Mouse (Mus musculus) cerebellum, adult 8-10 months (tissue): ENCODE data around the gene Nemp1.

Experiments
- DNase-seq: peaks from one replicate; pipeline ENCODE4 v3.0.0; 2022

Gene Nemp1

DNA sequence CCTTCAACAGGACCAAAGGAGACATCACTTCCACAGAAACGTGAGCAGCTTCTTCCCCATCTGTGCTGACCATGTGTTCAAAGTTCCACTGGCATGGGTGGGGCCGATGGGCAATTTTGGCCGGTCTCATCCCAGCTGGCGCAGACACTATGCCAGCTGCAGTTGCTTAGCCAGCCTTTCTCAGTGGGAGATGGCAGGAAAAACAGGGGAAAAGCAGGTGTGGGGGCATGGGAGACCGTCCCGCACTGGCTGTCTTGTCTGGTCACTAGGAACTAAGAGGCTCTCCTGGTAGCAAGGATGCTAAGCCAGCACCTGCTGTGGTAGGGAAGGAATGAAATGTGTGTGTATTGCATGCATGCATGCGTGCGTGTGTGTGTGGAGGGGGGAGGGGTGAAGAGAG lies 61.7 kb downstream of the Nemp1 start:
- no peak for DNase-seq

DNA sequence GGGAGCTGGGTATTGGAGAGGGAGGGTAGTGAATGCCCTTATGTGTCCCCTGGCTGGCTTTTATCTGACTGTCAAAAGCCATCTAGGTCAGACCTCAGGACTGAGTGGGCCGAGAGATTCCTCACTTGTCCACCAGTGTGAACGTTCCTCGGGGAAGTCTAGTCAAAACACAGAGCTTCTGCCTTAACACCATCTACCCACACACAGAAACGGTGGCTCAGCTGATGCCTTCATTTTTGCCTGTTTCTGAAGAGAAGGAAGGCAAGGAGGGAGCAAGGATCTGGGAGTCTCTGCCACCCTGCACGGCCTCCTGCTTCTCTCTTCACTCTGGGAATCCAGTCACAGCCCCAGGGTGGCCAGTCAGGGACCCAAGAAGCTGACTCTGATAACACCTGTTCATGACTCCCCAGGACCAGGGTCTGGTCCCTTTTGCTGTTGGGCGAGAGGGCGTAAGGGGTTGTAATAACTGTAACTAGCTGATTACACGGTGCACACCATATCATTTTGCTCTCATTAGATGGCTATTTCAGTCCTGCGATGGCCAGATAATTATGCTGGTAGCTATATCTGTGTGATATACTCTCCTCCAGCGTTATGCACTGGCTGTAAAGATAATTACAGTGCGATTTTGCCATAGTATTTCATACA lies 63.7 kb downstream of the Nemp1 start:
- DNase-seq, result no peak

DNA sequence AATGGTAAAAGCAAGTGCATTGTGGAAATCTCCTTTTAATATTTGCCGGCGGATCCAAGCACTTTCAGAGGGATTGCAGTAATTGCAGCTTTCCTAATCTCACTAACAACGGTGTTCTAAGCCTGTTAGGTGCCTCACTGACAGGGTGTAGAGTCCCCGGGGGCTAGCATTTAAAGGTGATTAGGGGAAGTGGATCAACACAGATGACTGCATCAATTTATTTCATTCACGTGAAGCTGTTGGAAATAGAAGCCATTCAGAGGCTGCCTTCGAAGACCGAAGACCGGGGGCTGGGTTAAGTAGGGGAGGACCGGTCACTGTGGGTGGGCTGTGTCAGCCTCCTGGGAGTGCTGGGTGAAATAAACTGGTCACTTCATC lies 64.2 kb downstream of the Nemp1 start:
- DNase-seq, result no peak

DNA sequence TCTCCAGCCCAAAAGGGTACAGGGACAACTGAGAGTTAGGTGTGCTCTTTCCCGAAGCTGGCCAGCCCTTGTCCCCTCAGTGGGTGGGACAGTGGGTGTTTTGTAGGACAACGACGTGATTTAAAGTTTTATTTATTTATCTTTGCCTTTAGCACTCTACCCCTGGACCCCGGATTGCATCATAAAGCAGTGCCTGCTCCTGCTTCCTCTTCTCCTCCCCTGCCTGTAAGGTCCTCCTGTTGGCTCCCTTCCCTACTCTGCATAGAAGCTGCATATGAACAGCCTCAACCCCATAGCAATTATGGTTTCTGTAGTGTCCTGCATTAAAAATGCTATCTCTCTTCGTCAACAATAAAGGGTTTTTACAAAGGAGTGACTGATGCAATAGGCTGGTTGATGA lies 64.7 kb downstream of the Nemp1 start:
- DNase-seq, result no peak

DNA sequence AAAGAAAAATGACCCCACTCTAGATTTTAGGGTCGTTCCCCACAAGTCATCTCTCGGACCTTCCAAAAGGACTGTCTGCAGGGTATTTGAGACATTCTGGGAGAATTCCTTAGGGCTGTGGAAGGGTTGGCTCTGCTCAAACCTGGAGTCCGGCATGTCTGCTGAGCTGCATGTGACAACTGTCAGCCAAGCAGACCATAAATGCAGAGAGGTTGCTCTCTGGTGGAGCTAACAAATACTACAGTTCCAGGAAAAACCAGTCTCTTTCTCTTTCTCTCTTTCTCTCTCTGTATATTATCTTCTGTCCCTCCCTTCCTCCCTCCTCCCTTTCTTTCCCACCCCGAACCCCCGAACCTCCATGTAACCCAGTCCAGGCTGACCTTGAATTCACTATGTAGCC lies 67.7 kb downstream of the Nemp1 start:
- no peak for DNase-seq

DNA sequence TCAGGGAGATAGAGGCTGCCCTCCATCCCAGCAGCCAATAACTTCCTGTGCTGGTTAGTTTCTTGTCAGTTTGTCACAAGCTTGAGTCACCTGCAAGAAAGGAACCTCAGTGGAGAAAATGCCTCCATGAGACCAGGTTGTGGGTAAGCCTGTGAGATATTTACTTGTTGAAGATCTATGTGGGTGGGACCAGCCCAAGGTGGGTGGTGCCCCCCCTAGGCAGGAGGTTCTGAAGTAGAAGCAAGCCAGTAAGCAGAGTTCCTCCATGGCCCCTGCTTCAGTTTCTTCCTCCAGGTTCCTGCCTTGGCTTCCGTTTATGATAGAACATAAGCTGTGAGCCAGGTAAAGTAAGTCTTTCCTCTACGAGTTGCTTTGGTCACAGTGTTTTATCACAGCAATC lies 69.6 kb downstream of the Nemp1 start:
- DNase-seq, result no peak

DNA sequence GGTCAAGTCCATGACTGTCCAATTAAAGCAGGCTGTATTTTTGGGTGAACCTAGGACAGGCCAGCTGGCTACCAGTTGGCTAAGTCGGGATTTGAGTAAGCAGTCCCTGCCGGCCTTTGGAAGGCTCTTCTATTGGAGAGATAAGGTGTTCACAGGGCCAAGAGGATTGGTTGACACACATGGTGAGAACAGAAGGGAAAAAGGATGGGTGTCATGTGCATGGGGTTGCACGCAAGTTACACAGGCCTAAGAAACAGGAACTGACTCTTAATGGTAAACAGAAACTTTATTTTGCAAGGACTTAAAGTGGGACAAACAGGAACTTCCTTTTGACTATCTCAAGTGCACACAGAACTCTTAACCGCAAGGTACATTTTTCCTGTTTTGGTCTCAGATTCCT lies 70.2 kb downstream of the Nemp1 start:
- no peak for DNase-seq

DNA sequence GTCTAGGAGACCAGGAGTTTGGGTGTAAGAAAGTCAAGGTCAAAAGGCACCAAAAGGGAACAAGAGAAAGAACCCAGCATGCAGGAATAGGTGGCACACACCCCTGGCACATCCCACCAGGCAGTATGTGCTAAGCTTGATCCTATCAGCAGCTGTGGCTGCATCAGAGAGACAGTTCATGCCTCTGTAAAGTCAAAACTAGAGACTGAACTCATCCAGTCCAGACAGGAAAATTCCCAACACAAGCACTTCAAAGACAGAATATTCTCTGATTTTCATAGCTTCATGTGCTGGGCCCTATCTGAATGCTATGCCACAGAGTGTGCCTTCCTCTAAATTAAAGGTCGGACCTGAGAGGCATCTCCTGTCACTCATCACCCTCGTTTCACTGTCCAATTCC lies 70.9 kb downstream of the Nemp1 start:
- DNase-seq, result no peak

DNA sequence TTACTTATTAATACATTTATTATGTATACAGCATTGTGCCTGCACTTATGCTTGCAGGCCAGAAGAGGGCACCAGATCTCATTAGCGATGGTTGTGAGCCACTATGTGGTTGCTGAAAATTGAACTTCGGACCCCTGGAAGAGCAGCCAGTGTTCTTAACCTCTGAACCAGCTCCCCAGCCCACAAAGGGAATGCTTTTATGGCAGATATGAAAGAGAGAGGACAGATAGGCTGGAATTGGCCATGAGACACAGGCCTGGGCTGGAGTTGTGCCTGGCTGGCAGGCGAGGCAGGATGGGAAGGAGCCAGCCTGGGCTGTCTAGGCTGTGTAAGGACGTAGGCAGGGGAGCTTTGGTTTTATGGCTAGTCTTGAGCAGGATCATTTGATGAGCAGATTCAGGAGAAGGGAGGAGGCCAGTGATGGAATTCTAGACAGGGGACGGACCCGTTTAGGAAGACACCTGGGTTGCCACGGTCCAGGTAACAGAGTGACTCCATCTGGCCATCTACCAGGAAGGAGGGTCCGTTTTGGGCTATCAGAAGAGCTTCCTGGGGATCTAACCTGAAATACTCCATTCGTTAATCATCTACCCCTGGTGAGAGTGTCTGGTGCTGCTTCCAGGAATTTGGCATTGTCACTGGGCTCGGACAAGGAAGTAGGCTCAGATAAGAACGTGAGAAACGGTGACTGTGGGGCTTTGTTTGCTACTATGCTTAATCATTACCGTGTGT lies 71.6 kb downstream of the Nemp1 start:
- peak; percentile 28 for DNase-seq

DNA sequence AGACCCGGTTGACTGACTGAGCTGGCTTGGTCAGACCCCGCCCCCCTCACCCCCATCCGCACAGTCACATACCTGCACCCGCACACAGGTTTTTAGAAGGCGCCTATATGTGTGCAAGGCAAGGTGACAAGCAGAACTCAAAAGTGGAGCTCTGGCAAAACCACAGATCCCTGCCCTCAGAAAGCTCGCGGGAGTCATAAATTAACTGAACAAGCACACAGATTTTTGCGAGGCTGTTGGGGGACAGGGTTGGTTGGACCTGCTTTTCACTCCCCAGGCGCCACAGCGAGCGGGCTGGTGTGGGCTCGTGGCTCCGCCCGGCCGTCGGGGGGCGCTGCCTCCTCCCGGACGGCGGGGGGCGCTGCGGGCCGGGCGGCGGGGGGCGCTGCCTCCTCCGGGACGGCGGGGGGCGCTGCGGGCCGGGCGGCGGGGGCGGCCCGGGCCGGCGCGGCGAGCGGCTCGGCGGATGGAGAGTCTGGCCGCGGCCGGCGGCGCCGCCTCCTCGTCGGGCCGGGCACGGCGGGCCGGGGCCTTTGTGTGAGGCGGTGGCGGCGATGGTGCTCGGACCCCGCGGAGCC lies 72.5 kb downstream of the Nemp1 start, which contains the start of gene Zbtb39:
TSS of gene Zbtb39 (plus strand) at position 456 of the 578 bp plus-strand sequence.
- DNase-seq, result peak; percentile 67

DNA sequence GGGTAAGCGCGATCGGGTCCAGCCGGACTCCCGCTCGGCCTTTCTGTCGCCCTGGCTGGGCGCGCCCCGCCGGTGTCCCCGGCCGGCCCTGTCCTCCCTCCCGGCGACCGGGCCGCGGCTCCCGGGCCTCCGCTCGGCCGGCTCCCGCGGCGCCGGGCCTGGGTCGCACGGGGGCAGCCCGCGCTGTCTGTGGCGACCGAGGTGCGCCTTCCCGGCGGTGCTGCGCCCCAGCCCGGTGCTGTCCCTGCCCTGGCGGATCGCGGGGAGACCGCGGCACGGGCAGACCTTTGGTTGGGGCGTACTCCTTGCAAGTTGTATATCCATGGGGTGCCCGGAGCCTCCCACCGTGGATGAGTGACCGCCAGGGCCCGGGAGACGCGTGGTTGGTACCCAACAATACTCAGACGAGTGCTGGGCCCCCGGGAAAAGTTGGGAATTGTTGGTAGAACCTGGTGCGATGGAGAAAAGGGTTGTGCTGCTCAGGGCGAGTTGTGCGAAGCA lies 73.0 kb downstream of the Nemp1 start:
- DNase-seq, result no peak

DNA sequence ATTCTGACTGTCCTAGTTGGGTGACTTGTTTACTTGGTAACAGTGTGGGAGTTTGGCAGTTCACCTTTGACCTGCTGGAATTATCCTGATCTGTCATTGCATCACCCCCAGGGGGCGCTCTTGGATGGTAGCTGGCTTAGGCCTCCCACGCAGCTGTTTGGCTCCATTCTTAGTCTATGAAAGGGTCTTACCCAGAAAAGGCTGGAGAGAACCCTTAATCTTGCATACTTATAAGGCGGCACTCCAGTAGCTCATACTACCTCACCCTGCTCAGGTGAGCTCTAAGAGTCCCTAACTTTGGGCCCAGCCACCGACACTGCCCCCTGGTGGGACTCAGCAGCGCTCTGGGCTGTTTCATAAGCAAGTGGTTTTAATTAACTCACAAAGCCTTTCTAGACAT lies 78.0 kb downstream of the Nemp1 start:
- peak; percentile 27 for DNase-seq

DNA sequence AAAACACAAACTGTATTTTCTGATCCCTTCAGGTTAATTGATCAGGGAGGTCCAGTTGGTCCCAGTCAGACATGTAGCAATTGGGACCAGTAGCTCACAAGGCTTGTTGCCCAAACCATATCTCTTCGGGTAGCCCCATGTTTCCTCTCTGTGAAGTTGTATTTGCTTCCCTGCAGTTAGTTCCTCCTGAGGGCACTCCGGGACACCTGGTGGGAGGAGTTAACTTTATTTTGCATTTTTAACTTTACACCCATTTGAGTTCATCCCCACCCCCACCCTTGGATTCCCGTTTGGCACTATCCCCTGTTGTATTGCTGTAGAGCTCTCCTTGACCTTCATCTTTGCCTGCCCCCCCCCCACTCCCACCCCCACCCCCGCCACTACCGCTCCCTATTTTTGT lies 79.2 kb downstream of the Nemp1 start:
- DNase-seq, result no peak

DNA sequence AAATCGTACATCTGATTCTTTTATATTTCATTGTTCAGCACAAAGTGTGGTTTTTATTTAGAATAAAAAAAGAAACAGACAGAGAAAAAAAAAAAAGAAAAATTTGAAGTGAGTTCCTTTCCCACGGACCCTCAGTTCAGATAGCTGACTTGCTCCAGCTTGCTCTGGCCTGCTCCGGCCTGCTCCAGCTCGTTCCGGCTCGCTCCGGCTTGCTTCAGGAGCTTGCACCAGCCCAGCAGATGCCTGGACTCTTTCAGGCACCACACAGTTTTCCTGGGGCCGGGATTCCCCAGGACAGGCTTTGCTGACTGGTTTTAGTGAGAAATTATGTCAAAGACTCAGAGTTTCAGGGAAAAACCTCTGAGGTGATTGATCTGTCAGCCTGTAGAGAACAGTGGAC lies 80.6 kb downstream of the Nemp1 start:
- DNase-seq, result no peak

DNA sequence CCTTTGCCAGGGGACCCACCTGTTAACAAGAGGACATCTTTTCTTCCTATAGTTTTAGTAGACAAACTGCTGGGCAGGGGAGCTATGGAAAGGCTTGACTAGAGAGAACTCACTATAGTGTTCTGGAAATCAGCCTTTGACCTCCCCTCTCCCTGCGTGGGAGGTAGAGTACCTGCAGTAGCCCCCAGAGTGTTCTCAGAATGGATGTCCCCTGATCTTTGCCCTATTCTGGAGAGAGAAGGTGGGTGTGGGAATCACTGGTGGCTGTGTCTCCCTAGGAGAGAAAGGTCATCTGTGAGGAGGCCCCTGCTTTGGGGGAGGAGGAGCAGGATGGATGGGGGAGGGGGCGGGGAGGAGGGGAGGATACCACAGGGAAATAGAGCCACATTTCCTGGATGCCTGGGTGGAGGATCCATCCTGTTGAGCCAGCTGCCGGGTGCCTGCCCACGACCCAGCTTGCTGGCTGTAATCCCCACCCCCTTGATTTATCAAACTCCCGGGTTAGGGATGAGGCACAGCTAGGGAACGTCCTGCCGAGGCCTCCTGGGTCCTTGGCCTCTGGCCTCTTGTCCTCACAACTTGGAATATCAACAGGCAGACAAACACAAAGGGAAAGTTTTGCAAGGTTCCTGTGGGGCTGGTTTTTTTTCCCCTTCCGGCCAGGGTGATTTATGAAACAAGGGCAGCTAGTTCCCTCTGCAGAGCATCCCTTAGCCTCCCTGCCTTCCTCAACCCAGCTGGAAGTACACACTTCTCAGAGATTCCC lies 82.3 kb downstream of the Nemp1 start:
- no peak for DNase-seq

DNA sequence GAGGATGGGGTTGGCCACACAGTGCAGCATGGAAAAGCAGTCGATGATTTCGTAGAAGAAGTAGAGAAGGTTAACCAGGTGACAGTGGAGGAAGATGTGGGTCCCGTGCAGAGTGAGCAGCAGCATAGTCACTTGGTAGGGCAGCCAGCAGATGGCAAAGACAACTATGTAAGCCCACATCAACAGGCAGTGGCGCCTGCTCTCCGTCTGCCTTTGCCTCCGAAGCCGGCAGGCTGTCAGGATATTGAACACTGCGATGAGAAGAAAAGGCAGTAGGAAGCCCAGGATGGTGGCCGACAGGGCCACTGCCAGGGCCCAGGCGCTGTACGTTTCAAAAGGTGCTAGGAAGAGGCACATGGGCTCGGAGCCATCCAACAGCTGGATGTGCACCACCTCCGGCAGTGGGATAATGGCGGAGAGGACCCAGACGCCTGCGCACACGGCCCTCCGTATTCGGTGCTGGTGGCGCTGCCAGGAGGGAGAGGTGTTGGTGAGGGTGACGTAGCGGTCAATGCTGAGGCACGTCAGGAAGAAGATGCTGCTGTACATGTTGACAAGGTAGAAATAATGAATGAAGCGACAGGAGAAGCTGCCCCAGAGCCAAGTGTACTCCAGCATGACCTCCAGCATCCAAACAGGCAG lies 83.6 kb downstream of the Nemp1 start:
- DNase-seq, result no peak
